Mouse (Mus musculus): ENCODE measurements around the gene Abcg4. TPM values are rescaled to one million over a fixed set of nuclear protein-coding genes. Genes with fewer than 3 reads are reported as not detected.

Gene Abcg4
- polyA plus RNA-seq, 1 experiment from 2014 or later: 17.9 TPM

DNA sequence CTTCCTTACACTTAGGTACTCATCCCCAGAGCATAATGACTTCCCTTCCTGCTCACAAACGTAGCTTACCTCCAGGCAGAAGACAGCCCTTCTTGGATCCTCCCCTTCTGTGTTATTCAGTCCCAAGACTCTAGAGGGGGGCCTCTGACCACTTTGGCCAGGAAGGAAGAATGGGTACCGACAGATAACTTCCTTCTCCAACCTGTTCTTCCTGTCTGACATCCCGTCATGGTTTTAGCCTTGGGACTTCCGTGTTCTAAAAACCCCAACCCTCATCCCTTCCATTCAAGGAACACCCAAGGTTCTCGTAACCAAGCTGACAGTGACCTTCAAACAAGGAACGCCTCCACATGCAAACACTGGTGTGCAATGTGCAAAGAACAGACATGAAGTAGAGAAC lies 20.0 kb downstream of the Abcg4 start, which contains the start of gene Nlrx1:
TSS of gene Nlrx1 (minus strand) at position 168 of the 400 bp plus-strand sequence.
- Histone ChIP-seq H3K9ac (ENCODE audit: low read depth, low read length) (peak within 1 kb of the TSS; percentile 85), H3K4me3 (ENCODE audit: low read depth, low read length) (peak within 1 kb of the TSS; percentile 68), H3K4me1 (ENCODE audit: control insufficient read depth, low read depth, low read length) (peaks cover 16% of the 10 kb centered on the region), H3K27me3 (ENCODE audit: control insufficient read depth, insufficient read depth, low read depth, low read length) (no peaks in the 10 kb centered on the region), H3K9me3 (replicated peaks; ENCODE audit: control insufficient read depth, low read length) (no peaks in the 10 kb centered on the region), H3K27ac (ENCODE audit: low read length) (peak within 1 kb of the TSS; percentile 87), H3K4me2 (ENCODE audit: low read depth, low read length) (peak within 1 kb of the TSS; percentile 93), H3K36me3 (ENCODE audit: control insufficient read depth, insufficient read depth) (peaks cover 4% of the 10 kb centered on the region; the same call in 1 of the 2 replicates)
- ATAC-seq (ENCODE audit: low read depth): peak; percentile 51
- WGBS (ENCODE audit: insufficient replicate concordance): 22% methylated on average over 6 of the region's 6 CpGs

DNA sequence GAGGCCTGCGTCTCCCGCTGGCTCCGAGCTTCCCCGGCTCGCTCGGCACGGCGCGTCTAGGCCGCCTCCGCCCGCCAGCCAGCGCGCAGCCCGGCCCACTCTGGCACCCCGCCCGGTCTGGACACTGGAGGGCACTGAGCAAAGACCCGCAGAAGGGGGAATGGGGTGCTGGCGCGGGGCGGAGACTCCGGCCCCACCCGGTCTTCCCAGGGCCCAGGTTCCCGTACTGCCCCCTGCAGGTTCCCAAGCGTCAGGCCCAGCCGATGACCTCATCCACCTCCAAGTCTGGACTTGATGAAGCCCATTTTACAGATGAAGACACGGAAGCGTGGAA lies 20.4 kb downstream of the Abcg4 start:
- WGBS (ENCODE audit: insufficient replicate concordance): 2% methylated on average over 28 of the region's 28 CpGs
- H3K4me3 ChIP-seq (ENCODE audit: low read depth, low read length): peak overlapping the region; percentile 68
- peak; percentile 90 for ATAC-seq (ENCODE audit: low read depth)
- H3K9ac ChIP-seq (ENCODE audit: low read depth, low read length): peak overlapping the region; percentile 85
- peaks cover 16% of the 10 kb centered on the region for H3K4me1 ChIP-seq (ENCODE audit: control insufficient read depth, low read depth, low read length)
- no peaks in the 10 kb centered on the region for H3K27me3 ChIP-seq (ENCODE audit: control insufficient read depth, insufficient read depth, low read depth, low read length)
- H3K4me2 ChIP-seq (ENCODE audit: low read depth, low read length): peak overlapping the region; percentile 93
- no peaks in the 10 kb centered on the region; the same call in 1 of the 2 replicates for H3K36me3 ChIP-seq (ENCODE audit: control insufficient read depth, insufficient read depth)
- H3K27ac ChIP-seq (ENCODE audit: low read length): peak overlapping the region; percentile 87
- no peaks in the 10 kb centered on the region for H3K9me3 ChIP-seq (replicated peaks; ENCODE audit: control insufficient read depth, low read length)

DNA sequence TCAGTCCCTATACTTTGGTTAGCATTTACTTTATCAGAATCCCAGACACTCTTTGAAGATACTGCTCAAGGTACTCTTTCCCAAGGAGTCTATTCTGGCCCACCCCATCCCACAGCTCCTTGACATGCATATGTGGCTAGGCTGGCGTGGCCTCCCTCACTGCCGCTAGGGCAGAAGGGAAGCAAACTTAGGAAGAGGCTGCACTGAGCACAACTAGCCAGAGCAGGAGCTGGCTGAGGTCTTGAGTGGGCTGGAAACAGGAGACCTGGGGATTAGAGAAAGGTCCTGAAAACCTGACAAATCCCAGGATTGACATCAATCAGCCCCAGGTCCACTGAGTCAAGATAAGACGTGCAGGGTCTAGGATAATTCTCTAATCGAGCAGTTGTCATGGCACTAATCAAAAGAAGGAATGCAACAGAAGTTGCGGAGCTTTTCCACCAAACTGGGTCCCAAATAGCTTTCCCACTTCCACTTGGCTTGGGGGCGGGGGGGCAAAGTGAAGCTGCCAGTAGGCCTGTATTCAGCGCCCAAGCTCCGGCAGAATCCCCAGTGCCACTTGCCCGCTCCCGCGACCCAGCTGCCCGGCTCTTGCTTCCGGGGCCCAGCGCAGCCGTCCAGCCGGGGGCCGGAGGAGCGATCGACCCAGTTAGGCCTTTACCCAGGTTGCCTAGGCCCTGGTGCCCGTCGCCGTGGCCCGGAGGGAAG lies 20.9 kb downstream of the Abcg4 start:
- ATAC-seq (ENCODE audit: low read depth): 0 out of 2 replicates have a peak, but pooled peaks have one; percentile 17

DNA sequence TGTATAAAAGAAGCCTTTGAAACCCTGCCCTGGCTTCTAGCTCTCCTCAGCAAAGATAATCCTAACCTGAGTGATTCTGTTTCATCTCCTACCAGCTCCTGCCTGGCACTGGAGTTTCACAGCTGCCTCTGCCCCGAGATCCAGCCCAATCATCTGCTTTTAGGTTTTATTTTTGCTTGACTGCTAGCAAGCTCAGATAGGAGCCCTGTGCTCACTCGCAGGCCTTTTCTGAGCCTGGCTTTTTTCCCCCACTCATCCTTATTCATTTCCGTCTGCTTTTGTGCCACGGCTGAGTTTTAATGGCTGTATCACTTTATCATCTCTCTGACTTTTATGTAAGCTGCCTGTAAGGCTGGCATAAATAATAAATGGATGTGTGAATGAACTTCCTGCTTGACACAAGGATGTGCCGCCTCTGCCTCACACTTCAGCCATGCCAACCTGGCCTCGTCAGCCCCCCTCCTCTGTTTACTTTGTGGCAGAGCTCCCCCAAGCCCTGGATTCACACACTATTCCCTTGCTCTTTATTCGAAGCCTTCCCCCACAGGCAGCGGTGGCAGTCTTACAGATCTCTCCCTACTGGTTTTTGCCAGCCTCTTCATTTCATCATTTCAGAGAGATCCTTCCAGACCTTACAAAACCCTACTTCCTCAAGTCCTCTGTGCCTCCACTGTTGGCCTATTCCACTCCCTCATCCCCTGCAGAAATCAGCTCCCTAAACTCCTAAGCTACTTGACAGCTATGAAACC lies 21.8 kb downstream of the Abcg4 start:
- WGBS (ENCODE audit: insufficient replicate concordance): 69% methylated on average over 8 of the region's 8 CpGs
- Histone ChIP-seq H3K9me3 (replicated peaks; ENCODE audit: control insufficient read depth, low read length) (no peaks in the 10 kb centered on the region), H3K27ac (ENCODE audit: low read length) (peak overlapping the region; percentile 87; the same call in 1 of the 2 replicates), H3K9ac (ENCODE audit: low read depth, low read length) (no peak overlapping the region), H3K4me1 (ENCODE audit: control insufficient read depth, low read depth, low read length) (peaks cover 16% of the 10 kb centered on the region), H3K27me3 (ENCODE audit: control insufficient read depth, insufficient read depth, low read depth, low read length) (no peaks in the 10 kb centered on the region), H3K4me2 (ENCODE audit: low read depth, low read length) (peak overlapping the region; percentile 93; the same call in 1 of the 2 replicates), H3K4me3 (ENCODE audit: low read depth, low read length) (peak overlapping the region; percentile 68; the same call in 1 of the 2 replicates), H3K36me3 (ENCODE audit: control insufficient read depth, insufficient read depth) (no peaks in the 10 kb centered on the region)
- no peak for ATAC-seq (ENCODE audit: low read depth)

More for the DNA sequence above, 20.9 kb downstream of the Abcg4 start:
- H3K36me3 ChIP-seq (ENCODE audit: control insufficient read depth, insufficient read depth): no peaks in the 10 kb centered on the region
- WGBS (ENCODE audit: insufficient replicate concordance): 7% methylated on average over 21 of the region's 23 CpGs
- H3K4me1 ChIP-seq (ENCODE audit: control insufficient read depth, low read depth, low read length): peaks cover 16% of the 10 kb centered on the region
- H3K27ac ChIP-seq (ENCODE audit: low read length): peak overlapping the region; percentile 87
- H3K4me3 ChIP-seq (ENCODE audit: low read depth, low read length): peak overlapping the region; percentile 68
- peak overlapping the region; percentile 85 for H3K9ac ChIP-seq (ENCODE audit: low read depth, low read length)
- no peaks in the 10 kb centered on the region for H3K27me3 ChIP-seq (ENCODE audit: control insufficient read depth, insufficient read depth, low read depth, low read length)
- no peaks in the 10 kb centered on the region for H3K9me3 ChIP-seq (replicated peaks; ENCODE audit: control insufficient read depth, low read length)
- H3K4me2 ChIP-seq (ENCODE audit: low read depth, low read length): peak overlapping the region; percentile 93

DNA sequence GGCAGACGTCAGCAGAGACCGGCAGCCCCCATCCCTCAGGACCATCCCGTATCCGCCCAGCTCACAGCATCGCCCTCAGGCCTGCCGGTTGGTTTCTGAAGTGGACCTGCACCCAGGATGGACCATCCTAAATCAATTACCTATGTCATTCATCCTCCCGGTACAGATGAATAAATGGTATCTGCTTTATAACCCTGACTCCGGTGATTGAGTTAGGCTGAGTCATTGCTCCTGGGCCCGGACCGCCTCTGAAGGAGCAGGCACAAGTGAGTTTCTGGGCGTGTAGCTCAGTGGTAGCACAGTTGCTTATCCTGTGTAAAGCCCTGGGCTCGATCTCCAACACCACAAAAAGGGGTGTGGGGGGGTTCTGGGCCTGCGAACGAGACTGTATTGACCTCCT lies 27.0 kb downstream of the Abcg4 start:
- ATAC-seq (ENCODE audit: low read depth): no peak
- WGBS (ENCODE audit: insufficient replicate concordance): 75% methylated on average over 14 of the region's 14 CpGs

DNA sequence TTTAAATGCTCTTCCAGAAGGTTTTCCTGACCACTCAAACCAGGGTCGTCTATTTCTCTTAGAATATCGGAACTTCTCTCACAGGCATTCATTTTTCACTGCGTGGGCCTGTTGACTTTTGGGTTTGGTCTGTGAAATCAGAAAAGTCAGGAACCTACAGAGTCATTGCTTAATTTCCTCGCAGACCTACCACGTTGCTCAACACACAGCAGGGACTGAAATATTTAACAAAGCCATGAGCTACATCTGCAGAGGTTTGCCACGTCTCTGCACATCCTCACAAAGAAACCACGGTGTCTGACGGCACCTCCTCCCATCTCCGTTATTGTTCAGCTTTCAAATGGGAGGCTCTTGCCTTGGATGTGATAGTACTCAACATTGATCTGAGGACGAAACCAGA lies 29.4 kb downstream of the Abcg4 start:
- Histone ChIP-seq H3K9me3 (replicated peaks; ENCODE audit: control insufficient read depth, low read length) (no peaks in the 10 kb centered on the region), H3K4me1 (ENCODE audit: control insufficient read depth, low read depth, low read length) (no peaks in the 10 kb centered on the region; the same call in 1 of the 2 replicates), H3K27ac (ENCODE audit: low read length) (peak overlapping the region; percentile 39), H3K36me3 (ENCODE audit: control insufficient read depth, insufficient read depth) (no peaks in the 10 kb centered on the region), H3K4me2 (ENCODE audit: low read depth, low read length) (no peak overlapping the region), H3K27me3 (ENCODE audit: control insufficient read depth, insufficient read depth, low read depth, low read length) (no peaks in the 10 kb centered on the region), H3K4me3 (ENCODE audit: low read depth, low read length) (no peak overlapping the region), H3K9ac (ENCODE audit: low read depth, low read length) (no peak overlapping the region; the same call in 1 of the 2 replicates)
- 51% methylated on average over 10 of the region's 10 CpGs for WGBS (ENCODE audit: insufficient replicate concordance)
- no peak for ATAC-seq (ENCODE audit: low read depth)

More for the DNA sequence above, 27.0 kb downstream of the Abcg4 start:
- Histone ChIP-seq H3K9me3 (replicated peaks; ENCODE audit: control insufficient read depth, low read length) (no peaks in the 10 kb centered on the region), H3K4me2 (ENCODE audit: low read depth, low read length) (no peak overlapping the region), H3K4me3 (ENCODE audit: low read depth, low read length) (no peak overlapping the region), H3K27ac (ENCODE audit: low read length) (no peak overlapping the region), H3K36me3 (ENCODE audit: control insufficient read depth, insufficient read depth) (no peaks in the 10 kb centered on the region), H3K27me3 (ENCODE audit: control insufficient read depth, insufficient read depth, low read depth, low read length) (no peaks in the 10 kb centered on the region), H3K9ac (ENCODE audit: low read depth, low read length) (no peak overlapping the region), H3K4me1 (ENCODE audit: control insufficient read depth, low read depth, low read length) (no peaks in the 10 kb centered on the region; the same call in 1 of the 2 replicates)

DNA sequence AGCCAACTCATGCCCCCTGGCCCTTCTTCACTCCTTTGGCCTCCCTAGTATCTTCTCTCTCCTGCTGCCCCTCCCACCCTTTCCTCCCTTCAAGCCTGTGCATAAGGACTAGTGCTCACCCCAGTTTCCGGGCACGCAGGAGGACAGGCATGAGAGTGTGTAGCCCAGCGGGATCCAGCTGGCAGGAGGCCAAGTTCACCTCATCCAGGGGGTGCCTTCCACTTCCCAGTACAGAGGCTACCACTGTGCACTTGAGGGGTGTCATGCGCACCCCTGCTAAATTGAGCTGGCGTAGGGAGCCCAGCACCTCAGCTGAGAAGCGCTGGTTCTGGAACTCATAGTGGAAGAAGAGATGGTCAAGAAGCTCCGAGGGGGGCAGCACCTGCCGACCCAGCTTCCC lies 32.2 kb downstream of the Abcg4 start:
- Histone ChIP-seq H3K4me3 (ENCODE audit: low read depth, low read length) (no peak overlapping the region), H3K27me3 (ENCODE audit: control insufficient read depth, insufficient read depth, low read depth, low read length) (no peaks in the 10 kb centered on the region), H3K9me3 (replicated peaks; ENCODE audit: control insufficient read depth, low read length) (no peaks in the 10 kb centered on the region), H3K4me2 (ENCODE audit: low read depth, low read length) (no peak overlapping the region), H3K4me1 (ENCODE audit: control insufficient read depth, low read depth, low read length) (no peaks in the 10 kb centered on the region; the same call in 1 of the 2 replicates), H3K36me3 (ENCODE audit: control insufficient read depth, insufficient read depth) (no peaks in the 10 kb centered on the region), H3K9ac (ENCODE audit: low read depth, low read length) (no peak overlapping the region), H3K27ac (ENCODE audit: low read length) (0 out of 2 replicates have a peak overlapping the region, but pooled peaks have one; percentile 17)
- 80% methylated on average over 8 of the region's 8 CpGs for WGBS (ENCODE audit: insufficient replicate concordance)
- no peak for ATAC-seq (ENCODE audit: low read depth)

DNA sequence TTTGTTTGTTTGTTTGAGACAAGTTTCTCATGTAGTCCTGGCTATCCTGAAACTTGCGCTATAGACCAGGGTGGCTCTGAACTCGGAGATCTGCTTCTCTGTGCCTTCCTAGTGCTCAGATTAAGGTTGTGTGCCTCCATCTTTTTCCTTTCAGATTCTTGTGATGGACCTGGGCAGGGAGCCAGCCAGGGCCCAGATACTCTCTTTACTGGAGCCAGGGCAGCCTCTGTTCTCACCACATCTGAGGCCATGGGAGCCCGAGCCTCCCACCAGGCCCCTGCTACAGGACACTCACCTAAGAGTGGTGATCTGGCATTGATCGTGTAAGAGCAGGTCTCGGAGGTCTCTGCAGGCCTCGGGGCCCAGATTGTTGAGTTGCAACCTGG lies 33.3 kb downstream of the Abcg4 start:
- Histone ChIP-seq H3K27me3 (ENCODE audit: control insufficient read depth, insufficient read depth, low read depth, low read length) (no peaks in the 10 kb centered on the region), H3K4me1 (ENCODE audit: control insufficient read depth, low read depth, low read length) (no peaks in the 10 kb centered on the region; the same call in none of the 2 replicates), H3K27ac (ENCODE audit: low read length) (peak overlapping the region; percentile 14; the same call in 1 of the 2 replicates), H3K9ac (ENCODE audit: low read depth, low read length) (no peak overlapping the region), H3K4me3 (ENCODE audit: low read depth, low read length) (no peak overlapping the region), H3K9me3 (replicated peaks; ENCODE audit: control insufficient read depth, low read length) (no peaks in the 10 kb centered on the region), H3K36me3 (ENCODE audit: control insufficient read depth, insufficient read depth) (no peaks in the 10 kb centered on the region), H3K4me2 (ENCODE audit: low read depth, low read length) (no peak overlapping the region)
- WGBS (ENCODE audit: insufficient replicate concordance): 69% methylated on average over 6 of the region's 6 CpGs
- ATAC-seq (ENCODE audit: low read depth): no peak

Measured in liver, embryonic 16.5 days (tissue).